Comparison of ENCODE assay signal across 9 mouse cellular contexts in genomic region chr4:114688973-114689371, GRCm38 (mm10).
A peak's percentile ranks its signal among the peaks of the same experiment; 100 is the strongest.
DNase-seq lines count a peak whose midpoint lies in the region; ATAC-seq and TF ChIP-seq lines count a peak whose summit lies in the region.
"Had no signal": no experiment of that assay in that cellular context is flagged by ENCODE, and none has a peak within 500 bp of the region (broad histone marks: within the 10 kb centered on the region; RNA-seq: fewer than 3 reads in every experiment).

No protein-coding gene starts in this region.

- H3K27me3 ChIP-seq in heart, adult 2 months (ENCODE audit: control insufficient read depth, insufficient read depth, low read length) = no peaks in the 10 kb centered on the region
- H3K27me3 ChIP-seq in lung, postnatal 0 days (replicated peaks; ENCODE audit: insufficient read depth, low read length) = no peaks in the 10 kb centered on the region
- H3K27me3 ChIP-seq in limb, embryonic 10.5 days (ENCODE audit: low read depth, poor library complexity, severe bottlenecking) = peaks cover 82% of the 10 kb centered on the region
- H3K27me3 ChIP-seq in hindbrain, embryonic 10.5 days (ENCODE audit: insufficient read depth, poor library complexity, severe bottlenecking) = peaks cover 59% of the 10 kb centered on the region

- no peak overlapping the region for H3K4me2 ChIP-seq in lung, postnatal 0 days (replicated peaks; ENCODE audit: low read depth, low read length)
- H3K4me2 ChIP-seq: forebrain, embryonic 12.5 days had no signal

- no peak overlapping the region for H3K9ac ChIP-seq in heart, adult 2 months (ENCODE audit: low read depth, low read length)
- H3K9ac ChIP-seq in lung, postnatal 0 days (replicated peaks; ENCODE audit: low read depth) = no peak overlapping the region
- H3K9ac ChIP-seq: forebrain, embryonic 12.5 days had no signal

- no peaks in the 10 kb centered on the region for H3K9me3 ChIP-seq in lung, postnatal 0 days (ENCODE audit: low read length)
- no peaks in the 10 kb centered on the region for H3K9me3 ChIP-seq in limb, embryonic 10.5 days (replicated peaks)
- no peaks in the 10 kb centered on the region for H3K9me3 ChIP-seq in hindbrain, embryonic 10.5 days
- H3K9me3 ChIP-seq: forebrain, embryonic 12.5 days had no signal

- peak; percentile 63 for TF ChIP-seq CTCF in heart, adult 2 months (IDR thresholded peaks at IDR 0.05)
- TF ChIP-seq CTCF in lung, postnatal 0 days (IDR thresholded peaks at IDR 0.05) = peak; percentile 59

- ATAC-seq in lung, postnatal 0 days = no peak

- TF ChIP-seq POLR2A in heart, adult 2 months (IDR thresholded peaks at IDR 0.05; ENCODE audit: insufficient read depth, low read depth, low read length) = no peak

- no peak for DNase-seq in heart, adult 2 months
- DNase-seq in heart, adult 9 months (ENCODE audit: low spot score in 2 of 2) = no peak
- no peak for DNase-seq in lung, postnatal 0 days (ENCODE audit: low spot score)
- no peak for DNase-seq in lung, postnatal 25 days (ENCODE audit: low spot score)
- no peak for DNase-seq in limb, embryonic 10.5 days (ENCODE audit: low spot score)
- DNase-seq in thymus, postnatal 14 days = peak; percentile 34
- DNase-seq in hindbrain, embryonic 10.5 days (ENCODE audit: low spot score) = no peak
- DNase-seq in layer of hippocampus, adult 9-11 months = no peak

- no peak overlapping the region for H3K4me3 ChIP-seq in heart, adult 2 months
- H3K4me3 ChIP-seq in lung, postnatal 0 days (ENCODE audit: low read depth, low read length) = no peak overlapping the region
- peak overlapping the region; percentile 30; the same call in 1 of the 2 replicates for H3K4me3 ChIP-seq in limb, embryonic 10.5 days
- no peak overlapping the region for H3K4me3 ChIP-seq in hindbrain, embryonic 10.5 days
- H3K4me3 ChIP-seq: forebrain, embryonic 12.5 days had no signal

- no peaks in the 10 kb centered on the region for H3K79me2 ChIP-seq in heart, adult 2 months (replicated peaks; ENCODE audit: control insufficient read depth, insufficient read depth, low read length)

- no peaks in the 10 kb centered on the region for H3K4me1 ChIP-seq in heart, adult 2 months (ENCODE audit: control insufficient read depth, insufficient read depth, low read length)
- H3K4me1 ChIP-seq in lung, postnatal 0 days (ENCODE audit: insufficient read depth, low read depth, low read length) = no peaks in the 10 kb centered on the region
- H3K4me1 ChIP-seq in limb, embryonic 10.5 days = peaks cover 65% of the 10 kb centered on the region
- H3K4me1 ChIP-seq in hindbrain, embryonic 10.5 days (replicated peaks) = peaks cover 27% of the 10 kb centered on the region

- no peaks in the 10 kb centered on the region for H3K36me3 ChIP-seq in heart, adult 2 months (ENCODE audit: control insufficient read depth, insufficient read depth, low read length)
- H3K36me3 ChIP-seq in lung, postnatal 0 days (ENCODE audit: insufficient read depth, low read length) = no peaks in the 10 kb centered on the region
- no peaks in the 10 kb centered on the region for H3K36me3 ChIP-seq in limb, embryonic 10.5 days
- no peaks in the 10 kb centered on the region for H3K36me3 ChIP-seq in hindbrain, embryonic 10.5 days
- H3K36me3 ChIP-seq: forebrain, embryonic 12.5 days had no signal

- TF ChIP-seq EP300 in heart, adult 2 months (IDR thresholded peaks at IDR 0.05; ENCODE audit: insufficient read depth, low read depth, low read length) = no peak
- no peak for TF ChIP-seq EP300 in lung, postnatal 0 days (IDR thresholded peaks at IDR 0.05)

- WGBS in heart, adult 2 months = 58% methylated on average over 6 of the region's 6 CpGs
- 61% methylated on average over 6 of the region's 6 CpGs for WGBS in lung, postnatal 0 days
- WGBS in limb, embryonic 10.5 days = 63% methylated on average over 6 of the region's 6 CpGs
- 68% methylated on average over 6 of the region's 6 CpGs for WGBS in hindbrain, embryonic 10.5 days

- intact Hi-C loops in heart, adult 2 months (cut with DNase I) = no loop called here

- H3K27ac ChIP-seq in heart, adult 2 months = no peak overlapping the region
- no peak overlapping the region for H3K27ac ChIP-seq in lung, postnatal 0 days (ENCODE audit: low read length)
- H3K27ac ChIP-seq in limb, embryonic 10.5 days = peak overlapping the region; percentile 76
- no peak overlapping the region for H3K27ac ChIP-seq in hindbrain, embryonic 10.5 days
- H3K27ac ChIP-seq: forebrain, embryonic 12.5 days had no signal
